Mouse (Mus musculus): Measurements from ENCODE around the gene Trpv4. TPM values are rescaled to one million over a fixed set of nuclear protein-coding genes. Genes with fewer than 3 reads are reported as not detected.

Trpv4 gene
- polyA plus RNA-seq, 1 experiment from 2014 or later: 1.1 TPM

- Histone ChIP-seq H3K4me2 (ENCODE audit: low read depth, low read length) (no peak overlapping the region), H3K36me3 (replicated peaks; ENCODE audit: control insufficient read depth, insufficient read depth, low read depth, low read length) (no peaks in the 10 kb centered on the region)
- WGBS: 81% methylated on average over 25 of the region's 25 CpGs
Measured at GRCm38 (mm10) chr5:114636091-114636490, 22.1 kb downstream of the Trpv4 start.

GRCm38 (mm10) chr5:114631336-114631735 lies 26.9 kb downstream of the Trpv4 start:
- H3K27me3 ChIP-seq (ENCODE audit: control insufficient read depth, insufficient read depth, low read length): no peaks in the 10 kb centered on the region
- no peak for ATAC-seq (replicated peaks; ENCODE audit: insufficient number of reproducible peaks, low FRiP score, low TSS enrichment, low read depth)
- H3K27ac ChIP-seq (replicated peaks; ENCODE audit: low read depth, low read length): no peak overlapping the region
- no peak overlapping the region for H3K9ac ChIP-seq (replicated peaks; ENCODE audit: low read length)
- H3K4me2 ChIP-seq (ENCODE audit: low read depth, low read length): no peak overlapping the region
- H3K36me3 ChIP-seq (replicated peaks; ENCODE audit: control insufficient read depth, insufficient read depth, low read depth, low read length): no peaks in the 10 kb centered on the region
- H3K9me3 ChIP-seq (replicated peaks; ENCODE audit: control insufficient read depth, low read length): no peaks in the 10 kb centered on the region
- WGBS: 50% methylated on average over 2 of the region's 2 CpGs
- no peaks in the 10 kb centered on the region for H3K4me1 ChIP-seq (ENCODE audit: control insufficient read depth, insufficient read depth, low read length)
- H3K4me3 ChIP-seq (ENCODE audit: low read depth, low read length): no peak overlapping the region
- DNase-seq (ENCODE audit: low spot score): no peak

More at GRCm38 (mm10) chr5:114636091-114636490, 22.1 kb downstream of the Trpv4 start:
- H3K4me3 ChIP-seq (ENCODE audit: low read depth, low read length): no peak overlapping the region
- H3K9me3 ChIP-seq (replicated peaks; ENCODE audit: control insufficient read depth, low read length): no peaks in the 10 kb centered on the region
- H3K9ac ChIP-seq (replicated peaks; ENCODE audit: low read length): no peak overlapping the region
- ATAC-seq (replicated peaks; ENCODE audit: insufficient number of reproducible peaks, low FRiP score, low TSS enrichment, low read depth) (no peak), DNase-seq (ENCODE audit: low spot score) (no peak)
- no peaks in the 10 kb centered on the region for H3K27me3 ChIP-seq (ENCODE audit: control insufficient read depth, insufficient read depth, low read length)
- H3K4me1 ChIP-seq (ENCODE audit: control insufficient read depth, insufficient read depth, low read length): peaks cover 5% of the 10 kb centered on the region; the same call in 1 of the 2 replicates
- H3K27ac ChIP-seq (replicated peaks; ENCODE audit: low read depth, low read length): no peak overlapping the region

- no peaks in the 10 kb centered on the region for H3K27me3 ChIP-seq (ENCODE audit: control insufficient read depth, insufficient read depth, low read length)
- DNase-seq (ENCODE audit: low spot score) (peak; percentile 76), ATAC-seq (replicated peaks; ENCODE audit: insufficient number of reproducible peaks, low FRiP score, low TSS enrichment, low read depth) (no peak)
- H3K9ac ChIP-seq (replicated peaks; ENCODE audit: low read length): no peak overlapping the region
- no peak overlapping the region for H3K27ac ChIP-seq (replicated peaks; ENCODE audit: low read depth, low read length)
- H3K4me1 ChIP-seq (ENCODE audit: control insufficient read depth, insufficient read depth, low read length): no peaks in the 10 kb centered on the region
- no peaks in the 10 kb centered on the region for H3K9me3 ChIP-seq (replicated peaks; ENCODE audit: control insufficient read depth, low read length)
- H3K36me3 ChIP-seq (replicated peaks; ENCODE audit: control insufficient read depth, insufficient read depth, low read depth, low read length): no peaks in the 10 kb centered on the region
- H3K4me2 ChIP-seq (ENCODE audit: low read depth, low read length): no peak overlapping the region
- WGBS: 25% methylated on average over 3 of the region's 3 CpGs
- H3K4me3 ChIP-seq (ENCODE audit: low read depth, low read length): no peak overlapping the region
Measured at GRCm38 (mm10) chr5:114625590-114625989, 32.6 kb downstream of the Trpv4 start.

GRCm38 (mm10) chr5:114620305-114620704 lies 37.9 kb downstream of the Trpv4 start:
- H3K4me2 ChIP-seq (ENCODE audit: low read depth, low read length): no peak overlapping the region
- no peaks in the 10 kb centered on the region for H3K27me3 ChIP-seq (ENCODE audit: control insufficient read depth, insufficient read depth, low read length)
- no peak overlapping the region for H3K27ac ChIP-seq (replicated peaks; ENCODE audit: low read depth, low read length)
- H3K4me1 ChIP-seq (ENCODE audit: control insufficient read depth, insufficient read depth, low read length): no peaks in the 10 kb centered on the region
- ATAC-seq (replicated peaks; ENCODE audit: insufficient number of reproducible peaks, low FRiP score, low TSS enrichment, low read depth): no peak
- H3K9ac ChIP-seq (replicated peaks; ENCODE audit: low read length): no peak overlapping the region
- no peak overlapping the region for H3K4me3 ChIP-seq (ENCODE audit: low read depth, low read length)
- no peaks in the 10 kb centered on the region for H3K36me3 ChIP-seq (replicated peaks; ENCODE audit: control insufficient read depth, insufficient read depth, low read depth, low read length)
- DNase-seq (ENCODE audit: low spot score): no peak
- no peaks in the 10 kb centered on the region for H3K9me3 ChIP-seq (replicated peaks; ENCODE audit: control insufficient read depth, low read length)
- 46% methylated on average over 6 of the region's 6 CpGs for WGBS

GRCm38 (mm10) chr5:114618851-114619250 lies 39.4 kb downstream of the Trpv4 start:
- Histone ChIP-seq H3K9me3 (replicated peaks; ENCODE audit: control insufficient read depth, low read length) (no peaks in the 10 kb centered on the region), H3K4me3 (ENCODE audit: low read depth, low read length) (no peak overlapping the region), H3K4me1 (ENCODE audit: control insufficient read depth, insufficient read depth, low read length) (no peaks in the 10 kb centered on the region), H3K9ac (replicated peaks; ENCODE audit: low read length) (no peak overlapping the region), H3K27me3 (ENCODE audit: control insufficient read depth, insufficient read depth, low read length) (no peaks in the 10 kb centered on the region), H3K4me2 (ENCODE audit: low read depth, low read length) (no peak overlapping the region), H3K27ac (replicated peaks; ENCODE audit: low read depth, low read length) (no peak overlapping the region), H3K36me3 (replicated peaks; ENCODE audit: control insufficient read depth, insufficient read depth, low read depth, low read length) (no peaks in the 10 kb centered on the region)
- 35% methylated on average over 8 of the region's 8 CpGs for WGBS
- no peak for ATAC-seq (replicated peaks; ENCODE audit: insufficient number of reproducible peaks, low FRiP score, low TSS enrichment, low read depth)
- peak; percentile 91 for DNase-seq (ENCODE audit: low spot score)

- H3K4me2 ChIP-seq (ENCODE audit: low read depth, low read length): no peak overlapping the region
- H3K36me3 ChIP-seq (replicated peaks; ENCODE audit: control insufficient read depth, insufficient read depth, low read depth, low read length): no peaks in the 10 kb centered on the region
- WGBS: 80% methylated on average over 12 of the region's 12 CpGs
- H3K27ac ChIP-seq (replicated peaks; ENCODE audit: low read depth, low read length): no peak overlapping the region
- ATAC-seq (replicated peaks; ENCODE audit: insufficient number of reproducible peaks, low FRiP score, low TSS enrichment, low read depth): no peak
- H3K4me1 ChIP-seq (ENCODE audit: control insufficient read depth, insufficient read depth, low read length): no peaks in the 10 kb centered on the region
- DNase-seq (ENCODE audit: low spot score): no peak
- H3K9me3 ChIP-seq (replicated peaks; ENCODE audit: control insufficient read depth, low read length): no peaks in the 10 kb centered on the region
- no peaks in the 10 kb centered on the region for H3K27me3 ChIP-seq (ENCODE audit: control insufficient read depth, insufficient read depth, low read length)
- no peak overlapping the region for H3K4me3 ChIP-seq (ENCODE audit: low read depth, low read length)
- no peak overlapping the region for H3K9ac ChIP-seq (replicated peaks; ENCODE audit: low read length)
Measured at GRCm38 (mm10) chr5:114617809-114618208, 40.4 kb downstream of the Trpv4 start.

- Histone ChIP-seq H3K4me3 (ENCODE audit: low read depth, low read length) (no peak overlapping the region), H3K4me2 (ENCODE audit: low read depth, low read length) (no peak overlapping the region), H3K4me1 (ENCODE audit: control insufficient read depth, insufficient read depth, low read length) (no peaks in the 10 kb centered on the region), H3K36me3 (replicated peaks; ENCODE audit: control insufficient read depth, insufficient read depth, low read depth, low read length) (no peaks in the 10 kb centered on the region), H3K27ac (replicated peaks; ENCODE audit: low read depth, low read length) (no peak overlapping the region), H3K27me3 (ENCODE audit: control insufficient read depth, insufficient read depth, low read length) (no peaks in the 10 kb centered on the region), H3K9ac (replicated peaks; ENCODE audit: low read length) (no peak overlapping the region), H3K9me3 (replicated peaks; ENCODE audit: control insufficient read depth, low read length) (no peaks in the 10 kb centered on the region)
- DNase-seq (ENCODE audit: low spot score) (no peak), ATAC-seq (replicated peaks; ENCODE audit: insufficient number of reproducible peaks, low FRiP score, low TSS enrichment, low read depth) (no peak)
- 84% methylated on average over 11 of the region's 11 CpGs for WGBS
Measured at GRCm38 (mm10) chr5:114616336-114617061, 41.7 kb downstream of the Trpv4 start.

GRCm38 (mm10) chr5:114614863-114615262 lies 43.4 kb downstream of the Trpv4 start:
- ATAC-seq (replicated peaks; ENCODE audit: insufficient number of reproducible peaks, low FRiP score, low TSS enrichment, low read depth): no peak

More at GRCm38 (mm10) chr5:114614863-114615262, 43.4 kb downstream of the Trpv4 start:
- no peaks in the 10 kb centered on the region for H3K27me3 ChIP-seq (ENCODE audit: control insufficient read depth, insufficient read depth, low read length)
- no peak overlapping the region for H3K9ac ChIP-seq (replicated peaks; ENCODE audit: low read length)
- H3K4me3 ChIP-seq (ENCODE audit: low read depth, low read length): no peak overlapping the region
- 66% methylated on average over 7 of the region's 7 CpGs for WGBS
- no peaks in the 10 kb centered on the region for H3K9me3 ChIP-seq (replicated peaks; ENCODE audit: control insufficient read depth, low read length)
- no peaks in the 10 kb centered on the region for H3K36me3 ChIP-seq (replicated peaks; ENCODE audit: control insufficient read depth, insufficient read depth, low read depth, low read length)
- DNase-seq (ENCODE audit: low spot score): no peak
- H3K4me2 ChIP-seq (ENCODE audit: low read depth, low read length): no peak overlapping the region
- no peaks in the 10 kb centered on the region for H3K4me1 ChIP-seq (ENCODE audit: control insufficient read depth, insufficient read depth, low read length)
- H3K27ac ChIP-seq (replicated peaks; ENCODE audit: low read depth, low read length): no peak overlapping the region

Measured in embryonic facial prominence, embryonic 11.5 days (tissue).